Mouse (Mus musculus): ENCODE measurements around the gene Spry1.
A peak's percentile ranks its signal among the peaks of the same experiment; 100 is the strongest.

The Spry1 gene

DNA sequence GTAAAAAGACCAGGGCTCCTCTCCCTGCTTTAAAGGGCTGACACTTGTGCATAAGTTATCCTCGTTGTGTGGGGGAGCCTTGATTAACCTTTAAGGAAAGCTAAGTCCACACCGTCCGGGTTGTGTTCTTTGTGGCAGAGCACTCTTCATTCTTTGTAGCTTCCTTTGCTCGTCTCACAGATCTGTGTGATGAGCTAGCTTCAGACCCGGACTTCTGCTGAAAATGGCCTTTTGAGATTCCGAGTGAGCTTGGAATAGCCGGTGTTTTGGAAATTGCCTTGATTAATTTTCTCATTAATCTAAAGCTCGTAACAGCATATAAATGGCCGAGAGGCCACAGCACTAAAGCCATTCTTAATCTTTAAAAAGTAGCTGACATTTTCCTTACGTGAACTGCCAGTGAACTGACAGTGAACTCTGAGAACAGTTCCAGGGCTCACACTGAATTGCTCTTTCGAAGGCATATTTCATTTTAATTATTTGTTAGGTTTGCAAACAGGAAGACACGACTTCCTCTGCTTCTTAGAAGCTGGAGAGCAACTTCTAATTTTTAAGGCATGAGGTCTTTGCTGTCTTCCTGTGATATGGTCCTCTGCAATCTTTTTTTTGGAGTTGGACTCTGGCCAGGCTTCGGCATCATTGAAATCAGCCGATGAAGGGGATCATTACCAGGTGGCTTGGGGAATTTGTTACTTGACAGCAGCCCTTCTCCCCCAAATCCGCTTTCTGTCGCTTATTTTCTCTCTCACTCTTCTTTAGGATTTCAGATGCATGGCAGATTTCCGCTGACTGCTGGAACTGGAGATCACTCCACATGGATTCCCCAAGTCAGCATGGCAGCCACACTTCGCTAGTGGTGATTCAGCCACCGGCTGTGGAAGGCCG, 2.3 kb downstream of the Spry1 start:
- DNase-seq, result peak in 1 of 2 experiments; percentile 46

GRCm38 (mm10) chr3:37642681-37643214, 3.0 kb downstream of the Spry1 start:
- peak; percentile 44 to 63 for DNase-seq

GRCm38 (mm10) chr3:37643411-37643810, 3.7 kb downstream of the Spry1 start:
- no peak for DNase-seq

DNA sequence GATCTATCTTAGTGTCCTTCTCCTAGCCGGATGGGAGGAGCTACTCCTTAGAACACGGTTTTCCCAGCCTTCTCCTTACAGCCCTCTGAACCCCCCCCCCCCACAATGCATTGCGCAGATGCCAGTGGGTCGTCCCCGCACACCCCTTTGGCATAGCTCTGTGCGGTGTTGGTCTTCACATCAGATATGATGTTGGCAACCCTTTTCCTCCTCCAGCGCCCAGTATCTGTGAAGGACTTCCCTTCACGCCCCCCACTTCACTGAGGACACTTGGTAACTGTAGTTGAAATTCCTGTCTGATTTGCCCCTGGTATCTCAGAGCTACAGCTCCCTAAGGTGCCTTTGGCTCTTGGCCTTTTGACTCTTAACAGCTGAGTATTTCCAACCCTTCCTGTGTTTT, 4.2 kb downstream of the Spry1 start:
- DNase-seq, result peak; percentile 51 to 64

- no peak for DNase-seq
Measured at GRCm38 (mm10) chr3:37645061-37645460, 5.3 kb downstream of the Spry1 start.

DNA sequence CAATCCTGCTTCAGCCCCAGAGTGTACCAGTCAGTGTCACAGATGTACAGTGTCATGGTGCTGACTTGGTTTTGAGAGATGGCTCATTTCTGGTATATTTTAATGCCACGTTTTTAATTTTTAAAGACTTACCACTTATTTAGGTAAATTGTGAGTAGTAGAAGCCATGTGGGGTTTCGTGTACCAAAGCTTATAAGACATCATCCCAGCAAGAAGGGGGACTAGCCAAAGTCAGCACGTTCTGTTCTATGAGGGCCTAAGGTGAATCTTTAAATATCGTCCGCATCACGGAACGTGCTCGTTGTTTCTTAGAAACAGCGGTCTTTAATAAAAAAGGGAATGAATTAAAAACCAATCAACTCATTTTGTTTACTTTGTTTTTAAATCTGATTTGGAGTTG, 6.5 kb downstream of the Spry1 start:
- no peak for DNase-seq

DNA sequence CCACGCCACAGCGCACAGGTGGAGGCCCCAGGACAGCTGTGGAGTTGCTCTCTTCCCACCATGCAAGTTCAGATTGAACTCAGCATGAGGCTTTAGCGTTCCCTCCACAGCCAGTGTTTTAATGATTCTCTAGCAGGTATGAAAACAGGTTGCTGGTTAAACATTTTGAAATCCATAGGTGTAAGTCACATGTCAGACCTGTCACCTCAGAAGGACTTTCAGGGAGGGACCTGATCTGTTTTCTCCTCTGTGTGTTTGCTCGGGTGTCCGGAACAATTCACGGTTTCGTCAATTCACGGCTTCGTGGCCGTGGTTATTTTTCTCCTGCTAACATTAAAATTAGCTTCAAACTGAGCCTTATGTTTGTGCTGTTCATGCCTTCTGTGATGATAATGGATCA, 7.5 kb downstream of the Spry1 start:
- no peak for DNase-seq

- DNase-seq, result no peak
Measured at GRCm38 (mm10) chr3:37648244-37648643, 8.5 kb downstream of the Spry1 start.

DNA sequence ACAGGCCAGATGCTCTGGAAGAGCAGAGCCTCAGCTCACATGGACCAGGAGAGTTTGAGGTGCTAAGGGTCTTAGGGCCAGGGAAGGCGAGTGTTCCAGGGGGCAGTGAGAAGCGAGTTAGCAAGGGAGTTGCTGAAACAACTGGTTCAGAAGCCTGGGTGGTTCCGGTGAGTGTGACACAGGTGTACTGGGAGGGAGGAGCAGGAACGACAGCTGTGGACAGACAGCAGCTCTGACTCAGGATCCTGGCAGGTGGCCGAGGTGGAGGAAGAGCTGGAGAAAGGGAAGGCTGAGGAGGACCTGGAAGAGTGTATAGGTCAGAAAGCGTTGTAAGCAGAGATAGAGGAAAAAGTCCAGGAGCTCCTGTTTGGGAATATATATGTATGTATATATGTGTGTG, 9.5 kb downstream of the Spry1 start:
- no peak for DNase-seq

- peak; percentile 41 to 70 for DNase-seq
Measured at GRCm38 (mm10) chr3:37652537-37652936, 12.8 kb downstream of the Spry1 start.

DNA sequence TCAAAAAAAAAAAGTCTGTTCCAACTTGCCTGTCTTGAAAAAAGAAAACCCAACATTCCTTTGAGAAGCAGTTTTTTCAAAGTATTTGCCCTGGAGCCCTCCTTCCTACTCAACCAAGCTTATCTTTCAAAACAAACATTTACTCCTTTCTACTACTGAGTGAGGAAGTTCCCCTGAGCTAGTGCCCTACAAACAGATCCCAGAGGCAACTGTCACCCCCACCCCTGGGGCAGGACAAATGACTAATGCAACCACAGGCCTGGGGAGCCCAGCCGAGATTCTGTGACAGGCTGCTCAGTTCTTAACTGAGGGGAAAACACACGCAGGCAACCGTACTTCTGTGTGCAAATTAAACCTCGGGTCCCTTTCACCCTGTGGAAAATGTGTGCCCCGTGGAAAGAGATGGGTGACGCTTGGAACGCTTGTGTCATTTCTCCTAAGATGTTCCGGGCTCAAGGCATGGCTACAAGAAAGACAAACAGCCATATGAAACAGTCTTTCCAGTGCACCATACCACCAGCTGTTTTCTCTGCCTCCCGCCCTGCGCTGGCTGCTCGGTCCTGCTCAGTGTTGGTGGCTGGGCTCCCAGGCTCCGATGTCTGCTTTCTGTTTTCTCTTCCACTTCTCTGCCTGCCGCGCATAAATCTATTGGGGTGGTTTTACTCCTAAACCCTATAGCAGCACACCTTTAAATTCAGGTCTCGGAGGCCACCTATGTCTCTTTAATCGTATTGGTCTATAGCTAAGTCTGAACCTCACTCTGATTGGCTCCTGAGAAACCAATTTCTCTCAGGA, 14.4 kb downstream of the Spry1 start:
- peak; percentile 72 to 82 for DNase-seq

- DNase-seq, result no peak
Measured at GRCm38 (mm10) chr3:37654787-37655186, 15.0 kb downstream of the Spry1 start.

GRCm38 (mm10) chr3:37655933-37656633, 16.3 kb downstream of the Spry1 start:
- peak; percentile 36 to 54 for DNase-seq

GRCm38 (mm10) chr3:37657009-37657408, 17.3 kb downstream of the Spry1 start:
- DNase-seq, result peak in 1 of 2 experiments; percentile 51

- peak in 1 of 2 experiments; percentile 44 for DNase-seq
Measured at GRCm38 (mm10) chr3:37658155-37658554, 18.4 kb downstream of the Spry1 start.

GRCm38 (mm10) chr3:37659621-37660020, 19.9 kb downstream of the Spry1 start:
- no peak for DNase-seq

DNA sequence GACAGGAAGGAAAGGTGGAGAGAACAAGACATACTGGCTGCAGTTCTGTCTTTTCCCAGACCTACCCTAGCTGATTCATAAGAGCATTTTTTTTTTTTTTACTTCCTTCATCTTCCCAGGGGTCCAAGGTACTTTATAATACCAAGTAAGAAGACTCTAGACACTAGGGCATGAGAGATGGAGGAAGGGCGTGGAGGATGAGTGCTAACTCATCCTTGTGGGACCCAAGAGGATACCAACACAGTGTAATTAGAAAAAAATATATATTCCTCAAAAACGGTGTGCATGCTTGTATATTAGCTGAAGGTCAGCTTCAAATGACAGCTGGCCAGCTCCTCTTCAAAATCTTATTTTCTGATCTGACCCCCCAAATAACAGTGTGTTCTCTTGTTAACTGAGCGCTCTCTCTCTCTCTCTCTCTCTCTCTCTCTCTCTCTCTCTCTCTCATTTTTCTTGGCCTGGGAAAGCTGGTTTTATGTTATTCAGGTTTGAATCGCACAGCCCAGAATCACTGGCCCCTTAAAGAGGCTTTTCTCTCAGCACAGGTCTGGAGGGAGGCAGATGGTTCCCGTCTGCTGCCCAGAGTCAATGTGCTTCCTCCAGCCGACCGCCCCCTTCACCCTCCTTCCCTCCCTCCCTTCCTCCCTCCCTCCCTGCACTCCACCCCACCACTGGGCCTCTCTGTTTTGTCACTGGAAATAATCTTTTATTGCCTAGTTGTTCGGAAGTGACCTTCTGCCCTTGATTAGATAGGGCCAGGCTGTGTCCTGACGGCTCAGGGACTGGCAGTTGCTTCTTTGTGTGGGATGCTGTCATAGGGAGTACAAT, 26.8 kb downstream of the Spry1 start:
- peak in 1 of 2 experiments; percentile 51 for DNase-seq

- DNase-seq, result no peak
Measured at GRCm38 (mm10) chr3:37667119-37667467, 27.3 kb downstream of the Spry1 start.

GRCm38 (mm10) chr3:37667736-37668135, 28.0 kb downstream of the Spry1 start:
- DNase-seq, result no peak

DNA sequence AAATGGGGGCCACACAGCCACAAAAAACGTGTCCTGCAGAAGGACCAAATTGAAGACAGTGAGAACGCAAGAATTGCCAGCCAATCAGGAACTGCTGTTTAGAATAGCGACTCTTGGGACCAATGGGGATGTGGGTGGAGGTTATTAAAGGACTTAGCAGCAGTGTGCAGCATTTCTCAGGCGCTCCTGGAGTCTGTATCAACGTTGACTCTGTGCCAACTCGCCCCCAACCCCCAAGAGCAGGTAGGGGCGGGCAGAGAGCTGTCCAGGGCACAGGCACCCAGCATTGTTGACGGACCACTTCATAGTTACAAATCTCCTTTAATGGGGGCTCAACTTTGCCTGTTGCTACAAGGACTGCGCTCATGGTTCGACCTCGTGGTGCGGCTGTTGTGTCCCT, 28.9 kb downstream of the Spry1 start:
- no peak for DNase-seq

- no peak for DNase-seq
Measured at GRCm38 (mm10) chr3:37669100-37669499, 29.4 kb downstream of the Spry1 start.
